Mouse (Mus musculus) spleen, postnatal 36 days (tissue): ENCODE results near the gene Lzts2.

Source experiments
- DNase-seq, 2 experiments: peaks; one replicate each; pipeline ENCODE4 v3.0.0; 2022; ENCODE audit warnings: low spot score in 2 of 2, mixed read lengths in 1 of 2

Lzts2 gene

GRCm38 (mm10) chr19:45049523-45049922 is 35.3 kb downstream of the Lzts2 start:
- DNase-seq, result no peak

DNA sequence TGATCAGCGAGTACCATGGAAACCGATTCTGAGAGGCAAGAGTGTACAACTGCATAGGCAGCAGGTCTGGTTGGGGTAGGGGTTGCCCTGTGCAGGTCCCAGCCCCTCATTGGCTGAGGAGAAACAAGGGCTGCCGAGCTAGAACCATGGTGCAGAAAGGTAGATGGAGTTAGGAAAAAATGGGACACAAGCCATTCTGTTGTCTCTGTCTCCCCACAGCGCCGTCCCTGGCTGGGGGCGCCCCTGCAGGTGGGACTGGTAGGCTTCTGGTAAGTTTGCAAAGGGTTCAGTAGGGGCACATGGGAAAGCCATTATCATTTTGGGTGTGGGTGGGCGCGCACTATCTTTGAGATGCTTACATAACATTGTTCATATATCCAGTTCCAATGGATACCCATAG is 39.2 kb downstream of the Lzts2 start:
- DNase-seq, result no peak

- no peak for DNase-seq
Measured at GRCm38 (mm10) chr19:45054892-45055690, 40.9 kb downstream of the Lzts2 start.

GRCm38 (mm10) chr19:45056364-45056763 is 42.1 kb downstream of the Lzts2 start:
- peak in 1 of 2 experiments; percentile 36 for DNase-seq

DNA sequence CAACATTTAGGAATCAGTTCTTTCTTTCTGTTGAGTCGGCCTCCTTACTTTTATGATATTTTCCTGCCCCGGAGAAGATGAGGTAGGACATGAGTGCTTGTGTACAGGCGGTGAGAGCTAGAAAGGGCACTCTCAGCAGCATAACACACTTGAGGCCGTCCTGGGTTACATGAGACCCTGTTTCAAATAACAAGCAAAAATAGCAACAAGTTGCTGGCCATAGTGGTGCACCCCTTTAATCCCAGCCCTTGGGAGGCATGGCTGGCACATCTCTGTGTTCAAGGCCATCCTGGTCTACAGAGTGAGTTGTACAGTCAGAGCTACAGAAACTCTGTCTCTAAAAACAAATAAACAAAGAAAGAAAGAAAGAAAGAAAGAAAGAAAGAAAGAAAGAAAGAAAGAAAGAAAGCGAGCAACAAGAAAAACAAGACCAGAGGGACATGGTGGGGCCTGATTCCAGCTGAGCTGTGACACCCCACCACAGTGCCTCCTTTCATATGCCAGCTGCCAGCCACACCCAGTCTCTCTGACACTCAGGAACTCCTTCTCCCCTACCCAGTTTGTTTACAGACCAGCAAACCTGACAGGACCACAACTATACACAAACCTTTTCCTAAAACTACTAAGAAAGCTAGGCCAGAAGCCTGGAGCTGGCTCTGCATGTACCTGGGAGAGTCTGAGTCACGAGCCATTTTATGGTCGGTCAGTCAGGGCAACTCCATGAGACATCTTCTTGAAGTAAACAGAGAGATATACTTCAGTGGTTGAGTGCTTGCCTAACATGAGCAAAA is 42.9 kb downstream of the Lzts2 start:
- no peak for DNase-seq

DNA sequence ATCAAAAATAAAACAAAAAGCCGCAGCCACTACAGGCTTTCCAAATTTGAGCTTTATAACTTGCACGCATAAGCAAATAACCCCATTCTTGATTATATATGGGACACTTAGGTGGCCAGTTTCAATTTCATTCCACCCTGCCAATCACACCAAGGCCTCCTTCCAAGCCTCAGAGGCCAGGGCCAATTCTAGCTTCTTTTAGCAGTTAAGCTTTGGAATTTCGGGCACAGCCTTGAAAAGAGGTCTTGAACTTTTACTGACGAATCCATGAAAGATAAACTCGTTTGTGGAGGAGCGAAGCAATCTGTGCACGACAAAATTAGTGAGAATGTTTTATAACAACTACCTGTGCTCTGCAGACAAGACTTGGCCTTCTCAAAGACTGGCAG is 43.5 kb downstream of the Lzts2 start:
- DNase-seq, result no peak

- peak; percentile 90 to 93 for DNase-seq
Measured at GRCm38 (mm10) chr19:45058113-45058839, 44.1 kb downstream of the Lzts2 start.

DNA sequence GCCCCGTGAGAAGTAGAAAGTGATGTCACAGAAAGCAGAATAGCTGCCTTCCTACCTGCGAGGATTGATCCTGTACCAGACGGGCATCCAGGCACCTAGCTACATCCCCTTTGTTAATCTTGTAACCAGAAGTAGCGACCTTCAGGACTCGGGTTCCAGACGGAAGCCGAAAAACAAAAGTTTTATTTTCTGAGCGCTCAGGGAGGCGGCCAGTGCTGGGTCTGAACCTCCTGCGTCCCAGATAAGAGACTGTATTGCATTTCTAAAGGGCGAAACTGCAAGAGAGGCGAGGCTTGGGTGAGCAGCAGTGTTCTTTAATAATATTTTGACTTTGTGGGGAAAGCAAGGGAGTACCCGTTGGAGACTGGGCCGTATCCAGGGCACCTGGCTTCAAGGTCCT is 44.6 kb downstream of the Lzts2 start:
- no peak for DNase-seq

GRCm38 (mm10) chr19:45063565-45064292 is 49.5 kb downstream of the Lzts2 start:
- DNase-seq, result peak; percentile 46 to 57

- no peak for DNase-seq
Measured at GRCm38 (mm10) chr19:45065226-45065625, 51.0 kb downstream of the Lzts2 start.

DNA sequence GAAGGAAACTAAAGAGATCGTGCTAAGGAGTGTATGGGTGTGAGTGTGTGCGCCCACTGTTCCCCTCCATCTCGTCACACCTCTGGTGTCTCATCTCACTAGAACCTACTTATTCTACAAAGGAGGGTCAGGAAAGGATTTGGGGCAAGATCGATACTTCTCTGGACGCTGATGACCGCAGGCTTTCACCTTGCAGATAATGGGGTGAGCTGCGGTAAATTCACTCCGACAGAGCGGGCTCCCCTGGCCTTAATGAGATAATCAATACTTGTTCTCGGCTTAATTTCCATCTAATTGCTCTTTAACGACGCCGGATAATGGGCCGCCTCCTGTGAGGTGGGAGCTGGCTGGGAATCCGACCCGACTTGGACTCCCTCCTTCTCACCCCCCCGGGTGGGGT is 53.0 kb downstream of the Lzts2 start:
- no peak for DNase-seq

DNA sequence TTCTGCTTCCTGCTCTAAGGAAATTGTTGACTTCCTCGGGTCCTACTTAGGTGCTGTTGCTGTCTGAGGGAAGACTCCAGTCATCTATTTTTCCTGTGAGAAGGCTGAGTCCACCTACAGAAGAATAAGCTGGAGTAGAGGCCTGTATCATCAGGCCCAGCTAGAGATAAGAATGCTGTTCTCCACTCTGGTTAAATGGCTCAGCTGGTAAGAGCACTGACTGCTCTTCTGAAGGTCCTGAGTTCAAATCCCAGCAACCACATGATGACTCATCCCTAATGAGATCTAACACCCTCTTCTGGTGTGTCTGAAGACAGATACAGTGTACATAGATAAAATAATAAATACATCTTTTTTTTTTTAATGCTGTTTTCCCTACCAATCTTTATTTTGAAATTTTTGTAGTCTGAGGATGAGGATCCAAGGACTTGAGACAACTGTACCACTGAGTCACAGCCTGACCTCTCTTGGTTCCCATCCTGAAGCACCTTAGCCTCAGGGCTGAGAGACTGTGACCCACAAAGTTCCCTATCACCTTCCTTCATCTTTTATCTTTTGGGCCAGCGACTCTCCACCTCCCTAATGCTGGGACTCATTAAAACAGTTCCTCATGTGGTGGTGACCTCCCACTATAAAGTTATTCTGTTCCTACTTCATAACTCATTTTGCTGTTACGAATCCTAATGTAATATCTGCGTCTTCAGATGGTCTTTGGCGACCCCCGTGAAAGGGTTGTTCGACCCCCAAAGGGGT is 53.7 kb downstream of the Lzts2 start:
- no peak for DNase-seq

DNA sequence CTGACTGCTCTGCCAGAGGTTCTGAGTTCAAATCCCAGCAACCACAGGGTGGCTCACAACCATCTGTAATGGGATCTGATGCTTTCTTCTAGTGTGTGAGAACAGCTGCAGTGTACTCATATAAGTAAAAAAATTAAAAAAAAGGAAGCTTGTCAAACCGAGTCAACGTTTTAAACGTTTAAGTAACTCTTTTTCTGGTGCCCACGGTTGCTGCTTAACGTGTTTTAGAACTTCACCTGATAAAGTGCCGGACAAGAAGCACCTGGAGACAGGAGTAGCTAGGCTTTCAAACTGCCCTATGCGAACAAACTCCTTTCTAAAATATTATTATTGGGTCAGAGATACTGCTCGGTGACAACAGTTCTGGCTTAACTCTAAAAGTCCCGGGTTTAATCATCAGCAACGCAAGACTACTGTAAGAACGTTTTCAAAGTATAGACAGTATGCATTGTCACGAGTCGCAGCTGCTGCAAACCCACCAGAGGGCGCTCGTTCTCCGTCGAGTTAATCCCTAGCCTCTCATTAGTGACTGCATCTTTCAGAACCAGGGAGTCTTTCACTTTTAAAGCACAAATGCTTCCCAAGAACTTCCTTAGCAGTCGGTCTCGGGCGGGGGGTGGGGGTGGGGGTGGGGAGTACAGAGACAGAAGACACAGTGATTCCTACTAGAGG is 59.8 kb downstream of the Lzts2 start:
- DNase-seq, result peak; percentile 81 to 82

GRCm38 (mm10) chr19:45074580-45075322 is 60.5 kb downstream of the Lzts2 start, which contains the start of gene Kazald1:
Kazald1 (plus strand) TSS chr19:45075241.
- peak; percentile 86 to 88 for DNase-seq

DNA sequence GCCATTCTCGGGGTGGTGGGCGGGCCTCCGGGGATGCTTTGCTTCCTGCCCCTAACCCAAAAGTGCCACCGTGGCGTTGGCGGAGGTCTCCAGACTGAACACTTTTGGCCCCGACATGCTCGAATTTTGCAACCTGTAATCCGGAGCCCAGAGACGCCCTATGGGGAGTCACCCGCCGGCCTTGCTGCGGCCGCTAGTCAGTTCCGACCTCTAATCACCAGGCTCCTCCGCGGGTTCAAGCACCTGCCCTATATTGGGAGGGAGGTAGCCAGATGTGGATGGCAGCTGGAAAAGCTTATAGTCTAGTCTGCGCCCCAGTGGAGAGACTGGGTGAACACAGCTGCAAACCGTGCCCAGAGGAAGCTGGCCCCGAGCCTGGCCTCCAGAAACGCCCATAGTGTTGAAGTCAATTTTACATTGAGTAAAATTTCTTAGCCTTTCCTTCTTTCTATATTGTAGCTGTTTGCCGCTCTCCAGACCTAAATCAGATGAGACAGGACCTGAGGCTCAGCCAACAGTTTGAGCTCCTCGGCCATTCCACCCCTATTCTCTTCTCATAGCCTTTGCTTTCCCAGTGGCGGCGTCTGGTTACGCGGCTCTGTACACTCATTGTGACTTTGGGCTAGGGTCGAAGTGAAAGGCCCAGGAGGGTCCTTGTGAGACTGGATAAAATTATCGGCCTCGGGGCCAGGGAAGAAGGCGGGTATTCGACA is 61.3 kb downstream of the Lzts2 start:
- DNase-seq, result no peak

- DNase-seq, result peak in 1 of 2 experiments; percentile 24
Measured at GRCm38 (mm10) chr19:45076036-45076575, 61.9 kb downstream of the Lzts2 start.
